Mouse (Mus musculus): Measurements from ENCODE around the gene Hsp90b1. TPM values are rescaled to one million over a fixed set of nuclear protein-coding genes. Genes with fewer than 3 reads are reported as not detected.
"Not testable (repeated sequence)": the region's sequence is repeated elsewhere in the genome, so short reads cannot be mapped to it uniquely, and the experiment has no call there.

Hsp90b1 gene
- total RNA-seq, 2 experiments from 2014 or later: 505 to 525 TPM

- not testable (repeated sequence) for DNase-seq (ENCODE audit: low spot score in 2 of 2)
These were observed 34.8 kb downstream of the Hsp90b1 start for GRCm38 (mm10) chr10:86670550-86670949.

Small RNA genes within 50 kb of the gene (microRNA-seq; reads per million reads assigned to microRNA genes)
- not detected for gene Gm25745

Other genes with a start within 250 kb of the Hsp90b1 start
- gene Syn3, start 206.6 kb downstream of the Hsp90b1 start, total RNA-seq (2021): 1 to 10 TPM; 5.0 to 6.8 TPM
- 1 to 10 TPM; 2.8 to 4.3 TPM for gene Ttc41, start 302 bp upstream of the Hsp90b1 start, total RNA-seq (2021)
- gene Gm49358, start 58.5 kb upstream of the Hsp90b1 start, total RNA-seq (2021): 1 to 10 TPM; 4.8 to 6.2 TPM
- gene Nt5dc3, start 73.5 kb upstream of the Hsp90b1 start, total RNA-seq (2021): 10 to 100 TPM; 23.4 to 25.5 TPM